Mouse (Mus musculus): ENCODE data around the gene Pik3cd. TPM values are rescaled to one million over a fixed set of nuclear protein-coding genes. Genes with fewer than 3 reads are reported as not detected.
"Not testable (repeated sequence)": the region's sequence is repeated elsewhere in the genome, so short reads cannot be mapped to it uniquely, and the experiment has no call there.

Gene Pik3cd
- total and polyA plus RNA-seq, 3 experiments = 57.0 to 95.0 (median 72.1) TPM

DNA sequence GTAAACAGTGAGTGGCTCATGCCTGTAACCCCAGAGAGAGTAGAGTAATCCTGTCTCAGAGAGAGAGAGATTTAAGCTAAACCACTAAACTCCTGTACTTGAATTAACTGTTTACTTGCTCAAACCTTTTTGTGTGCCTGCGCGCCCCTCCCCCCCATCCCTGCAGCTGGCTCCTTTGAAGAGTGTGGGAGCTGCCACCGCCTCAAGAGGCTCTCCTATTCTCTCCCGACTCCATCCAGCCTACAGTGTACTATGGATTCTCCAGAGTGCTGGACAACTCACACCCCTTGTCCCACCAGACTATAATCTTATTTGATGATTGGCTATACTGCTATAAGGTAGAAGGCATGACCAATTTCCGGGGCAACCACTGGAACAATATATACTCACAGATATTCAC, 48.3 kb upstream of the Pik3cd start:
- no peaks in the 10 kb centered on the region for H3K9me3 ChIP-seq (replicated peaks; ENCODE audit: low read length)
- no peaks in the 10 kb centered on the region for H3K4me1 ChIP-seq (ENCODE audit: control insufficient read depth in 1 of 2, insufficient read depth in 2 of 2)
- no peaks in the 10 kb centered on the region for H3K79me2 ChIP-seq (replicated peaks; ENCODE audit: control insufficient read depth, extremely low read depth, insufficient read depth, poor library complexity, severe bottlenecking)
- TF ChIP-seq POLR2AphosphoS2 (IDR thresholded peaks at IDR 0.05; ENCODE audit: low read depth, low read length) (no peak), USF1 (IDR thresholded peaks at IDR 0.05; ENCODE audit: low read depth, low read length) (no peak)
- H3K9ac ChIP-seq (ENCODE audit: insufficient read depth, low read depth) = no peak overlapping the region
- DNase-seq (ENCODE audit: extremely low read depth) = no peak
- H3K27ac ChIP-seq (ENCODE audit: insufficient read depth, low read depth) = no peak overlapping the region
- H3K4me2 ChIP-seq (ENCODE audit: insufficient read depth, low read depth, poor library complexity, severe bottlenecking) = no peak overlapping the region
- H3K36me3 ChIP-seq (replicated peaks in 1 of 2; ENCODE audit: control insufficient read depth in 1 of 2, insufficient read depth in 1 of 2, low read length in 1 of 2) = peaks cover 40 to 72% of the 10 kb centered on the region in 2 experiments
- no peak overlapping the region for H3K4me3 ChIP-seq (replicated peaks in 1 of 3; ENCODE audit: low read depth in 2 of 3, low read length in 2 of 3, poor library complexity in 1 of 3)
- no peaks in the 10 kb centered on the region for H3K27me3 ChIP-seq (replicated peaks)
- in situ Hi-C loops (cut with MboI; ENCODE audit: low pct_ligation_motif_present, low pct_unique_long_range_greater_than_20kb, low sequenced_read_pairs) (no loop called here), dilution Hi-C loops (cut with MboI; ENCODE audit: extremely low pct_ligation_motif_present, extremely low pct_unique_long_range_greater_than_20kb, low sequenced_read_pairs) (no loop called here)

GRCm38 (mm10) chr4:149749663-149750015, 47.3 kb upstream of the Pik3cd start:
- H3K79me2 ChIP-seq (replicated peaks; ENCODE audit: control insufficient read depth, extremely low read depth, insufficient read depth, poor library complexity, severe bottlenecking); dilution Hi-C loops (cut with MboI; ENCODE audit: extremely low pct_ligation_motif_present, extremely low pct_unique_long_range_greater_than_20kb, low sequenced_read_pairs); H3K4me1 ChIP-seq (ENCODE audit: control insufficient read depth in 1 of 2, insufficient read depth in 2 of 2); H3K9ac ChIP-seq (ENCODE audit: insufficient read depth, low read depth); H3K27me3 ChIP-seq (replicated peaks); H3K9me3 ChIP-seq (replicated peaks; ENCODE audit: low read length); DNase-seq (ENCODE audit: extremely low read depth); in situ Hi-C loops (cut with MboI; ENCODE audit: low pct_ligation_motif_present, low pct_unique_long_range_greater_than_20kb, low sequenced_read_pairs); H3K4me2 ChIP-seq (ENCODE audit: insufficient read depth, low read depth, poor library complexity, severe bottlenecking); H3K27ac ChIP-seq (ENCODE audit: insufficient read depth, low read depth); H3K4me3 ChIP-seq (replicated peaks in 1 of 3; ENCODE audit: low read depth in 2 of 3, low read length in 2 of 3, poor library complexity in 1 of 3): not testable (repeated sequence)
- H3K36me3 ChIP-seq (replicated peaks in 1 of 2; ENCODE audit: control insufficient read depth in 1 of 2, insufficient read depth in 1 of 2, low read length in 1 of 2) = peaks cover 48 to 75% of the 10 kb centered on the region in 2 experiments

- no peaks in the 10 kb centered on the region for H3K79me2 ChIP-seq (replicated peaks; ENCODE audit: control insufficient read depth, extremely low read depth, insufficient read depth, poor library complexity, severe bottlenecking)
- peaks cover 47 to 75% of the 10 kb centered on the region in 2 experiments for H3K36me3 ChIP-seq (replicated peaks in 1 of 2; ENCODE audit: control insufficient read depth in 1 of 2, insufficient read depth in 1 of 2, low read length in 1 of 2)
- H3K4me3 ChIP-seq (replicated peaks in 1 of 3; ENCODE audit: low read depth in 2 of 3, low read length in 2 of 3, poor library complexity in 1 of 3) = no peak overlapping the region
- H3K27me3 ChIP-seq (replicated peaks) = no peaks in the 10 kb centered on the region
- no peaks in the 10 kb centered on the region for H3K9me3 ChIP-seq (replicated peaks; ENCODE audit: low read length)
- no peak overlapping the region for H3K4me2 ChIP-seq (ENCODE audit: insufficient read depth, low read depth, poor library complexity, severe bottlenecking)
- peaks cover 0 to 2% of the 10 kb centered on the region in 2 experiments; a peak in 2 of 4 replicates for H3K4me1 ChIP-seq (ENCODE audit: control insufficient read depth in 1 of 2, insufficient read depth in 2 of 2)
- no peak for TF ChIP-seq BHLHE40 (IDR thresholded peaks at IDR 0.05; ENCODE audit: low read depth, low read length)
- TF ChIP-seq UBTF (IDR thresholded peaks at IDR 0.05; ENCODE audit: low read depth, low read length) = no peak
- TF ChIP-seq MXI1 (IDR thresholded peaks at IDR 0.05; ENCODE audit: low read depth, low read length) = no peak
- TF ChIP-seq SIN3A (IDR thresholded peaks at IDR 0.05; ENCODE audit: low read length) = no peak
- no peak for TF ChIP-seq RCOR1 (conservative IDR thresholded peaks at IDR 0.05; ENCODE audit: low read depth, low read length)
- dilution Hi-C loops (cut with MboI; ENCODE audit: extremely low pct_ligation_motif_present, extremely low pct_unique_long_range_greater_than_20kb, low sequenced_read_pairs) = no loop called here
- in situ Hi-C loops (cut with MboI; ENCODE audit: low pct_ligation_motif_present, low pct_unique_long_range_greater_than_20kb, low sequenced_read_pairs) = no loop called here
- H3K9ac ChIP-seq (ENCODE audit: insufficient read depth, low read depth) = no peak overlapping the region
- DNase-seq (ENCODE audit: extremely low read depth) = no peak
- H3K27ac ChIP-seq (ENCODE audit: insufficient read depth, low read depth) = no peak overlapping the region
Measured at GRCm38 (mm10) chr4:149749003-149749662, 46.8 kb upstream of the Pik3cd start.
